Mouse (Mus musculus): ENCODE measurements around the gene Fbrsl1. TPM values are rescaled to one million over a fixed set of nuclear protein-coding genes. Genes with fewer than 3 reads are reported as not detected.

The Fbrsl1 gene
- polyA plus RNA-seq, 1 experiment from 2014 or later = 12.7 TPM

DNA sequence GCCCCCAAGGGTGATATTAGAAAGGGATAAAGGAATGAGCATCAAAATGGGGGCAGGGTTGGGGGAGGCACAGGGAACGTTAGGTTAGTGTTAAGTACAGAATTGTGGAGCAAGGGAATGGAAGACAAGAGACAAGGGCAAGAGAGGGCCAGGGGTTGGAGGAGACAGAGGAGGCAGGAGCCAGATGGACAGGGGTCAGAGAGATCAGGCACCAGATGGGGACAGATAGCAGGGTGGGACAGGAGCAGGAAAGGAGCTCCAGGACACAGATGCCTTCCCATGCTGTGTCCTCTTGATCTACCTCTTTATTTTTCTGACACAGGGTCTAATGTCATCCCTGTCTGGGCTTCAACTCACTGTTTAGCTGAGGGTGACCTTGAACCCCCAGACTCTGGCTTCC is 24.5 kb upstream of the Fbrsl1 start:
- no peak overlapping the region for H3K4me3 ChIP-seq
- H3K27ac ChIP-seq = no peak overlapping the region
- H3K9ac ChIP-seq = no peak overlapping the region
- H3K4me1 ChIP-seq = no peaks in the 10 kb centered on the region
- H3K4me2 ChIP-seq = no peak overlapping the region
- no peaks in the 10 kb centered on the region for H3K27me3 ChIP-seq
- no peak for ATAC-seq (ENCODE audit: borderline replicate concordance, extremely low read depth, low FRiP score, low TSS enrichment)
- H3K36me3 ChIP-seq = no peaks in the 10 kb centered on the region
- WGBS = 14% methylated on average over 1 of the region's 1 CpGs
- H3K9me3 ChIP-seq = no peaks in the 10 kb centered on the region

DNA sequence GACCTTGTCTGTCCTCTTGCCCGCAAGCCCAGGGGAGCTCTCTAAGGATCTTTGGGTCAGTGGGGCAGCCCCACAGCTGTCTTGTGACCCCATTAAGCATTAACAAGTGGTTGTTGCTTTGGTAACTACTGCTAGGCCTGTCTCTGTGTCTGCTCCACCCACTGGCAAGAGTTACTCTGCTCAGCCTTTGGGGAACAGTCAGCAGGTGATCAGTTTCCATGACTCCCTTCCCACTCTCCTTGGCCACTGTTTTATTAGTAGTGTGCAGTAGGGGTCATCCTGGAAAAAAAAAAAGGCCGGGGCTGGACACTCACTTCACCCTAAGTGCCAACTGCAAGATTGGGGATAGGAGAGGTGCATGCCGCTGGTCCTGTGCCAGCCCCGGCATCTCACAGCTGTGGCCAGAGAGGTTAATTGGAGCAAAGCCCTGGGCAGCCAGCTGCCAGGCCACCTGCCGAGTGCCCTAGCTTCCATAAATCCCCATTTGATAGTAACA is 23.7 kb upstream of the Fbrsl1 start:
- 42% methylated on average over 5 of the region's 5 CpGs for WGBS
- Histone ChIP-seq H3K36me3 (no peaks in the 10 kb centered on the region), H3K4me3 (no peak overlapping the region), H3K9me3 (no peaks in the 10 kb centered on the region), H3K9ac (no peak overlapping the region), H3K27ac (no peak overlapping the region), H3K27me3 (no peaks in the 10 kb centered on the region), H3K4me1 (no peaks in the 10 kb centered on the region), H3K4me2 (no peak overlapping the region)
- ATAC-seq (ENCODE audit: borderline replicate concordance, extremely low read depth, low FRiP score, low TSS enrichment) = no peak

DNA sequence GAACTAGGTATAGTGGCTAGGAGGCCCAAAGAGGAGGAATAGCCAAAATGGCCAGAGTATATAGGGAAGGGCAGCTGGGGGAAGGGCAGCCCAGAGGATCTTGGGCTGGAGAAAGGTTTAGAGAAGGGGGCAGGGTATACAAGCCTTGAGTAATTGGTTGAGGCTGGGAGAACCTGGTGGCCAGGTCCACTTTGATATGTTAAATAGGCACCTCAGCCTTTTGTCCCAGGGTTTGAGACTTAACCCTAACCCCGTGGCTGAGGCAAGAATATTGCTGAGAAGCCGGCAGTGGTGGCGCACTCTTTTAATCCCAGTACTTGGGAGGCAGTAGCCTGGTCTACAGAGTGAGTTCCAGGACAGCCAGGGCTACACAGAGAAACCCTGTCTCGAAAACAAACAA is 23.0 kb upstream of the Fbrsl1 start:
- no peak overlapping the region for H3K9ac ChIP-seq
- WGBS = 35% methylated on average over 4 of the region's 4 CpGs
- ATAC-seq (ENCODE audit: borderline replicate concordance, extremely low read depth, low FRiP score, low TSS enrichment) = no peak
- no peaks in the 10 kb centered on the region for H3K36me3 ChIP-seq
- H3K27ac ChIP-seq = no peak overlapping the region
- no peaks in the 10 kb centered on the region for H3K27me3 ChIP-seq
- no peaks in the 10 kb centered on the region for H3K9me3 ChIP-seq
- H3K4me1 ChIP-seq = no peaks in the 10 kb centered on the region
- H3K4me2 ChIP-seq = no peak overlapping the region
- no peak overlapping the region for H3K4me3 ChIP-seq

DNA sequence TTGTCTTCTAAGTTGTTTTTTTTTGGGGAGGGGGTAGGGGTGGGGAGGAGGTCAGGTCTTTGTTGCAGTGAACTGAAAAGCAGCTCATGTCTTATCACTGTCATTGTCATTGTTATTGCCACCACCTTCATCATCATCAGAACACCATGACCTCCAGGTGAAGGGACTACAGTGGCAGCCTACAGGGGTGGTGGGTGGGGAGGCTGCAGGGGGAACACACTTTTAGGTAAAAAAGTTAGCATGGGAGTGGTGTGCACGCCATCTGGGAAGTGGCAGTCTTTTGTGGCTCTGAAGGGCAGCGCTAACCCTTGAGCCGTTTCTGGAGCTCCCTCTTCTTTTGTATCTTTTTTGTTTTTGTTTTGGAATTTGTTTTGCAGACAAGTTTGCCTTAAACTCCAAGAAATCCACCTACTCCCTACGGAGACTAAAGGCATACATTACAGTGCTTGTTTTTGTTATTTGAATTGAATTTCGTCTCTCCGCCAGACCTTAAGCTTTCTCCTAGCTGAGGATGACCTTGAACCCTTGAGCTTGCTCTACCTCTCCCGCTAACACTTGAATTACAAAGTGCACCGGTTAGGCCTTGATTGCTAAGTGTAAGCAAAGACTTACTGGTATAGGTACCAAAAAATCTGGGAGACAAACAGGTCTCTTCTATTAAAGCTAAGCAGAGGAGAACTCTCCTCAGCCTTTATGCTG is 21.1 kb upstream of the Fbrsl1 start:
- Histone ChIP-seq H3K27ac (no peak overlapping the region), H3K9ac (no peak overlapping the region), H3K27me3 (no peaks in the 10 kb centered on the region), H3K4me3 (no peak overlapping the region), H3K4me1 (no peaks in the 10 kb centered on the region), H3K36me3 (no peaks in the 10 kb centered on the region), H3K4me2 (no peak overlapping the region), H3K9me3 (no peaks in the 10 kb centered on the region)
- WGBS = 72% methylated on average over 8 of the region's 8 CpGs
- ATAC-seq (ENCODE audit: borderline replicate concordance, extremely low read depth, low FRiP score, low TSS enrichment) = no peak

DNA sequence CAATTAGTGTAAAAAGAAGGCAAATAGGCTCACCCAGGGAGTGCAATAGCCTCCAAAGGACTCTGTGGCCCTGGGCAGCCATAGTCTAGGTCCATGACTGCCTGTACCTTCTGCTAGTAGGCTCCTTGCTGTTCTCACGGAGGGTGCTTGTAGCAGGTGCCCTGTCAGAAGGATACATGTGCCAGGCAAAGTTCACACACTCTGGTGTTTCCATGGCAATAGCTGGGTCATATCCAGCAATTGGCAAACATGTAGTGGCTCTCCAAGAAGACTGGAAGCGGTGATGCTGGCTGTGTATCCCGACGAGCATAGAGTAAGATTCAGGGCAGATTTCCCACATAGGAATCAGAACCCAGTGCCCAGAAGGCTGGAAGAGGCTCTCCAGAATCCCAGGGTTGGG is 20.0 kb upstream of the Fbrsl1 start:
- no peaks in the 10 kb centered on the region for H3K9me3 ChIP-seq
- H3K4me1 ChIP-seq = no peaks in the 10 kb centered on the region
- H3K4me2 ChIP-seq = no peak overlapping the region
- H3K36me3 ChIP-seq = no peaks in the 10 kb centered on the region
- no peak for ATAC-seq (ENCODE audit: borderline replicate concordance, extremely low read depth, low FRiP score, low TSS enrichment)
- no peak overlapping the region for H3K4me3 ChIP-seq
- no peak overlapping the region for H3K9ac ChIP-seq
- no peak overlapping the region for H3K27ac ChIP-seq
- WGBS = 67% methylated on average over 4 of the region's 4 CpGs
- H3K27me3 ChIP-seq = no peaks in the 10 kb centered on the region

DNA sequence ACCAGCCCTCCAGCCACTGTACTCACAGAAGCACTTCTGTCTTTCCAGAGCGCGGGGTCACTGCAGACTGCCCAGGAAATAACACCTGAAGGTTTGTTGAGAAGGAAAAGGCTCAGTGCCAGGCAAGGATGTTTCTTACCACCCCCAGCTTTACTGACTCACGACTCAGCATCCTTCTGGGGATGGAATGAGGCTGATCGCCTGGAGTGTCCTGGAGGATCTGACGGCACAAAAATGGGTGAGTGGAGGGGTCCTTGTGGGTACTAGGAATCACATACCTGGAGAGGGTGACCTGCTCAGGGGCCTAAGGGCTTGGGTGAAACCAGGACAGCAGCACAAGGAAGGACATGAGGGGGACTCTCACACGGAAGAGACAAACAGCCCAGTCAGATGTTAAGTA is 19.4 kb upstream of the Fbrsl1 start:
- Histone ChIP-seq H3K27me3 (no peaks in the 10 kb centered on the region), H3K9ac (no peak overlapping the region), H3K27ac (no peak overlapping the region), H3K9me3 (no peaks in the 10 kb centered on the region), H3K4me3 (no peak overlapping the region), H3K4me1 (no peaks in the 10 kb centered on the region), H3K4me2 (no peak overlapping the region), H3K36me3 (no peaks in the 10 kb centered on the region)
- no peak for ATAC-seq (ENCODE audit: borderline replicate concordance, extremely low read depth, low FRiP score, low TSS enrichment)
- WGBS = 59% methylated on average over 6 of the region's 6 CpGs

DNA sequence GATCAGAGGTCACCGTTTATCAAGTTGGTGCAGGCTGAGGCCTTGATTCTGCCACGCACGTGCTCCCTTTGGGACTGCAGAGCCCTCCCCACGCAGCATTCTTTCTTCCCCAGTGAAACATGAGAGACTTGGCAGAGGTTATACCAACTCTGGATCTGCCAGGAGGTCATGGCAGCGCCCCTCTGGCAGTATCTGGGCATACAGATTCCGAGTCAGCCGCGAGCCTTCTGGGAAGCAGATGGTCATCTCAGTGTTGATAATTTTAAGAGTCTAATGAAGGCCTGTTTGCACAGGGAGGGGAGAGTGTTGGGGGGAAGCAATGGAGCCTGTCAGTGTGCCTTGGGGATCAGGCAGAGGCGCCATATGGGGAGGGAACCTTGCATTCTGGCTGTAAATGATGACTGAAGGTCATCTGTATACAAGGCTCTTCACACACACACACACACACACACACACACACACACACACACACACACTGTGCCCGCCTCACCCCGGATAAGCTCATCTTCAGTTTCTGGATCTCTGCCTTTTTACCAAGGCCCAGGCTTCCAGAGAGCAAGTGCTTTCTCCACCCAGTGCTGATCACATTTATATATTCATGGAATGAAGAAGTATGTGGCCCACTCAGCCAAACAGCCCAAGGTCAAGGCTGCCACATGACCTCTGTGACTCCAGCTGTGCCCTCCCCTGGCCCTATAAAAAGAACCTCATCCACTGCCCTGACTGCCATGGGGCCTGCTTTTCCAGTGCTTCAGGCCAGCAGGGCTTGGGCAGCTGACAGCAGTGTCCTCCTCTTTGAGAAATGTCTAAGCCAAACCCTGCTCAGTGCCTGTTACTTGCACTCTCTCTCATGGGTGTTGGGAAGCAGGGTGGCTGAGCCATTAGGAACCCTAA is 18.5 kb upstream of the Fbrsl1 start:
- 56% methylated on average over 11 of the region's 11 CpGs for WGBS
- no peaks in the 10 kb centered on the region for H3K4me1 ChIP-seq
- H3K4me3 ChIP-seq = no peak overlapping the region
- ATAC-seq (ENCODE audit: borderline replicate concordance, extremely low read depth, low FRiP score, low TSS enrichment) = no peak
- no peak overlapping the region for H3K4me2 ChIP-seq
- no peak overlapping the region for H3K9ac ChIP-seq
- H3K27ac ChIP-seq = no peak overlapping the region
- H3K9me3 ChIP-seq = no peaks in the 10 kb centered on the region
- no peaks in the 10 kb centered on the region for H3K27me3 ChIP-seq
- H3K36me3 ChIP-seq = no peaks in the 10 kb centered on the region

DNA sequence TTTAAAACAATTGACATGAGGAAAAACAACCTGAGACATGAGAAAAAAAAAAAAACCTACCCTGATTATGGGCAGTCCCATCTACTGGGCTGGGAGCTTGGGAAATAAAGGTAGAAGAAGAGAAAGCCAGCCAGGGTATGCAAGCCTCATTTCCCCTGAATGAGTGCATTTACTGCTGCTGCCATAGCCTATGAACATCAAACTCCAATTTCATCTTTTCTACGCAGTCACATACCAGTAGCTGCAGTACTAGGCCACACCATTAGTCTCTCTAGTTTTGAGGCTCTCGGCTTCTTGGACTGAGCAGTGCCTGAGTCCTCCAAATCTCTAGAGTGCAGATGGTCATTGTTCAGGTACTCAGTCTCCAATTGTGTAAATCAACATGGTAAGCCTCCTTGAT is 14.3 kb upstream of the Fbrsl1 start:
- Histone ChIP-seq H3K9ac (no peak overlapping the region), H3K9me3 (no peaks in the 10 kb centered on the region)
- no peak for ATAC-seq (ENCODE audit: borderline replicate concordance, extremely low read depth, low FRiP score, low TSS enrichment)

DNA sequence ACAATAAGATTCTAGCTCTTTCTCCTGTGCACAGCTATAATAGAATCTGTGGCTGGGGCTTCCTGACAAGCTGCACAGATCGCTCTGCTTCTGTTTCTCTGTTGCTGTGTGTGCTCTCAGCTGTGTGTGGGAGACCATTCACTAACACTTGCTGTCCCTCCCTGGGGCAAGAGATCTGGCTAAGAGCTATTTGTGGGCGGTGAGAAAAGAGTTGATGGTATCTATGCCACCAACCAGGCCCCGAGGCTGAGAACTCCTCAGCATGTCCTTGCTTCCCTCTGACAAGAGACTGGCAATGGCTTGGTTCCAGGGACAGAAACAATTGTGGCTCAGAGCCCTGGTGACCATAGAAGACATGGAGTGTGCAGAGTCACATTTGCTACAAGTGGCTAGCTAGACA is 10.6 kb upstream of the Fbrsl1 start:
- no peak overlapping the region for H3K9ac ChIP-seq
- 65% methylated on average over 3 of the region's 3 CpGs for WGBS
- H3K4me3 ChIP-seq = no peak overlapping the region
- H3K27ac ChIP-seq = no peak overlapping the region
- ATAC-seq (ENCODE audit: borderline replicate concordance, extremely low read depth, low FRiP score, low TSS enrichment) = no peak
- no peaks in the 10 kb centered on the region for H3K9me3 ChIP-seq
- no peaks in the 10 kb centered on the region for H3K27me3 ChIP-seq
- H3K36me3 ChIP-seq = no peaks in the 10 kb centered on the region
- H3K4me2 ChIP-seq = no peak overlapping the region
- no peaks in the 10 kb centered on the region for H3K4me1 ChIP-seq

More for the DNA sequence above, 14.3 kb upstream of the Fbrsl1 start:
- WGBS = 88% methylated on average over 2 of the region's 2 CpGs
- no peak overlapping the region for H3K27ac ChIP-seq
- H3K4me2 ChIP-seq = no peak overlapping the region
- no peaks in the 10 kb centered on the region for H3K27me3 ChIP-seq
- no peaks in the 10 kb centered on the region for H3K4me1 ChIP-seq
- no peak overlapping the region for H3K4me3 ChIP-seq
- H3K36me3 ChIP-seq = no peaks in the 10 kb centered on the region

DNA sequence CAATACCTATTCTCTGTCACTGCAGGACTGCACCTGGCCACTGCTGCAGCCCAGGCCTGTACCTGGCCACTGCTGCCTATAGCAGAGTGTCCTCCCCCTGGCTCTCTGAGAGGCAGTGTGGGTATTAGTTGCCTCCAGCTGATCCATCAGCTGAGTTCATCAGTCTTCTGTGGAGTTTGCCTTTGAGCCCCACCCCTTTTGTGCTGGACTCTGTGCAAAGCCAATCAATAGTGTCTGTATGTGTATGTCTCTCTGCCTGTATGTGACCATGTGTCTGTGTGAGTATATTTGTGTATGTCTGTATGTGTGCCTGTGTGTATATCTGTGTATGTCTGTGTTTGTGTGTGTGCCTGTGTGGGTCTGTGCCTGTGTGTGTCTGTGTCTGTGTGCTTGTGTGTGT is 7.0 kb upstream of the Fbrsl1 start:
- H3K4me1 ChIP-seq = no peaks in the 10 kb centered on the region
- H3K36me3 ChIP-seq = no peaks in the 10 kb centered on the region
- H3K4me3 ChIP-seq = no peak overlapping the region
- peaks cover 4% of the 10 kb centered on the region; the same call in 1 of the 2 replicates for H3K27me3 ChIP-seq
- H3K9ac ChIP-seq = no peak overlapping the region
- H3K9me3 ChIP-seq = no peaks in the 10 kb centered on the region
- ATAC-seq (ENCODE audit: borderline replicate concordance, extremely low read depth, low FRiP score, low TSS enrichment) = no peak
- no peak overlapping the region for H3K4me2 ChIP-seq
- H3K27ac ChIP-seq = no peak overlapping the region

DNA sequence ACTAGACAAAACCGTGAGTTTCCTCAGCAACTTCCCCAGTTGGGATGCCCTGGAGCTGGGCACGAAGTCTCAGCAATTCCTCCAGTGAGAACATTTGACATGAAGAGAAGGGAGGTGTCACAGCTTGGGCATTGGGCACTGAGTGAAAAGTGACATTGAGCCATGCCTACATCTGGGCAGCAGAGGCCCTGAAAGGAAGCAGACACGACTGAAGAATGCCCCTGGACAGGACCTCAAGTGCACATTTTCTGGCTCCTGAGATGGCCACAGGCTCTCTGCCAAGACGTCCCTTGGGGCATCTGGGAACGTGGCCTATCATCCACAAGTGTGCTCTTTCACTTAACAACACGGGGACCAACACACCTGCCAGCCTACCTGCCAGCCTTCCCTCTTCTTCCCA is 991 bp upstream of the Fbrsl1 start:
- Histone ChIP-seq H3K27ac (peak overlapping the region; percentile 74), H3K36me3 (no peaks in the 10 kb centered on the region), H3K9ac (0 out of 2 replicates have a peak overlapping the region, but pooled peaks have one; percentile 18), H3K4me3 (peak overlapping the region; percentile 96), H3K27me3 (peaks cover 4% of the 10 kb centered on the region; the same call in 1 of the 2 replicates), H3K4me2 (peak overlapping the region; percentile 78), H3K4me1 (peaks cover 21% of the 10 kb centered on the region), H3K9me3 (no peaks in the 10 kb centered on the region)
- no peak for ATAC-seq (ENCODE audit: borderline replicate concordance, extremely low read depth, low FRiP score, low TSS enrichment)
- 26% methylated on average over 6 of the region's 6 CpGs for WGBS

Measured in lung, embryonic 15.5 days (tissue).